Mouse (Mus musculus) MEL (cell line): ENCODE results near the gene a.

Experiments used
- CTCF ChIP-seq, 3 experiments: IDR thresholded peaks in 2 of 3; conservative IDR thresholded peaks in 1 of 3; 2 replicates each; pipeline ENCODE4 v1.5.1; 2011 to 2012; ENCODE audit warnings: low read length in 3 of 3, low read depth in 2 of 3, mild to moderate bottlenecking in 2 of 3, improper control_type of control experiment in 1 of 3, inconsistent platforms in 1 of 3, mixed read lengths in 1 of 3, moderate library complexity in 1 of 3; ENCODE audit not compliant: control insufficient read depth in 1 of 3, insufficient read depth in 1 of 3, poor library complexity in 1 of 3, severe bottlenecking in 1 of 3
- GATA1 ChIP-seq: IDR thresholded peaks from 2 replicates; pipeline ENCODE4 v1.6.1; 2011; ENCODE audit warnings: low read depth, low read length, improper control_type of control experiment
- HCFC1 ChIP-seq: IDR thresholded peaks from 2 replicates; pipeline ENCODE4 v1.6.1; 2012; ENCODE audit warnings: low read depth, mild to moderate bottlenecking, inconsistent platforms, low read length, improper control_type of control experiment, moderate library complexity
- MAFK ChIP-seq: IDR thresholded peaks from 2 replicates; pipeline ENCODE4 v1.6.1; 2011; ENCODE audit warnings: low read depth, mild to moderate bottlenecking, low read length, improper control_type of control experiment, borderline replicate concordance
- MAX ChIP-seq: IDR thresholded peaks from 2 replicates; pipeline ENCODE4 v1.6.1; 2011; ENCODE audit warnings: low read length, improper control_type of control experiment
- POLR2A ChIP-seq, 2 experiments: IDR thresholded peaks; 2 replicates each; pipeline ENCODE4 v1.6.1; 2011 to 2012; ENCODE audit warnings: low read length in 2 of 2, mild to moderate bottlenecking in 2 of 2, control low read depth in 1 of 2, improper control_type of control experiment in 1 of 2, low read depth in 1 of 2, moderate library complexity in 1 of 2; ENCODE audit not compliant: control insufficient read depth in 1 of 2, insufficient read depth in 1 of 2, poor library complexity in 1 of 2
- RAD21 ChIP-seq: IDR thresholded peaks from 2 replicates; pipeline ENCODE4 v1.6.1; 2011; ENCODE audit warnings: mild to moderate bottlenecking, low read depth, low read length, improper control_type of control experiment

DNA sequence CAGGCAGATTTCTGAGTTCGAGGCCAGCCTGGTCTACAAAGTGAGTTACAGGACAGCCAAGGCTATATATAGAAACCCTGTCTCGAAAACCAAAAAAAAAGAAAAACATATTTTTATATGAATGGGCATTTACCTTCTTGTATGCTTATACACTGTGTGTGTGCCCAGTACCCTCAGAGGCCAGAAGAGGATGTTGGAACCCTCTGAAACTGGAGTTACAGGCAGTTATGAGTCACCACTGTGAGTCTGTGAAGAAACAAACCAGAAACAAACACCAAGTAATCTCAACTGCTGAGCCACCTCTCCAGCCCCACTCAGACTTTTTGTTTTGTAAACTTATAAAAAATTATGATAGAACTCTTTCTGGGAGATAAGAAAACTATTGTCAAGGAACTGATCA, 255.6 kb downstream of the a start:
- TF ChIP-seq MAX: no peak
- TF ChIP-seq HCFC1: no peak
- TF ChIP-seq MAFK: no peak
- no peak for TF ChIP-seq CTCF (IDR thresholded peaks at IDR 0.05 in 2 of 3, conservative IDR thresholded peaks at IDR 0.05 in 1 of 3; ENCODE audit: control insufficient read depth in 1 of 3, insufficient read depth in 1 of 3, low read depth in 2 of 3, low read length in 3 of 3, poor library complexity in 1 of 3, severe bottlenecking in 1 of 3)
- no peak for TF ChIP-seq POLR2A (IDR thresholded peaks at IDR 0.05; ENCODE audit: control insufficient read depth in 1 of 2, insufficient read depth in 1 of 2, low read depth in 1 of 2, low read length in 2 of 2, poor library complexity in 1 of 2)
- no peak for TF ChIP-seq GATA1
- TF ChIP-seq RAD21: no peak
